Mouse (Mus musculus): ENCODE measurements at regions not wholly inside any gene's neighbourhood (a gene's known extent, or its start where the extent isn't known, plus 50 kb on each side); places are given as distances from the start of the nearest gene placed in this dataset.
"Not testable (repeated sequence)": the region's sequence is repeated elsewhere in the genome, so short reads cannot be mapped to it uniquely, and the experiment has no call there.

- no peaks in the 10 kb centered on the region for H3K4me1 ChIP-seq (replicated peaks; ENCODE audit: control insufficient read depth, insufficient read depth, low read length)
- no peak for TF ChIP-seq CTCF (IDR thresholded peaks at IDR 0.05; ENCODE audit: low read depth)
- WGBS, result 8% methylated on average over 48 of the region's 49 CpGs
- H3K27me3 ChIP-seq (replicated peaks; ENCODE audit: control insufficient read depth, insufficient read depth, low read length), result peaks cover 30% of the 10 kb centered on the region
- no peaks in the 10 kb centered on the region for H3K36me3 ChIP-seq (ENCODE audit: control insufficient read depth, insufficient read depth)
- H3K4me2 ChIP-seq (replicated peaks; ENCODE audit: low read depth), result peak overlapping the region; percentile 99
- peak overlapping the region; percentile 66 for H3K4me3 ChIP-seq (ENCODE audit: low read depth, low read length)
- ATAC-seq, result no peak
- no peaks in the 10 kb centered on the region for H3K9me3 ChIP-seq (ENCODE audit: control insufficient read depth)
- peak overlapping the region; percentile 37; the same call in 1 of the 2 replicates for H3K9ac ChIP-seq (ENCODE audit: low read depth, low read length)
- no peak overlapping the region for H3K27ac ChIP-seq (ENCODE audit: low read depth, low read length)
Observed at GRCm38 (mm10) chr10:7390239-7391091, 83.0 kb downstream of the Ulbp1 start.

- not testable (repeated sequence) for H3K9me3 ChIP-seq (ENCODE audit: control insufficient read depth); ATAC-seq
- WGBS, result 46% methylated on average over 3 of the region's 3 CpGs
Observed at GRCm38 (mm10) chr10:7358791-7359190, 114.6 kb downstream of the Ulbp1 start.

GRCm38 (mm10) chr10:7344290-7344689 lies 129.1 kb downstream of the Ulbp1 start:
- not testable (repeated sequence) for H3K4me1 ChIP-seq (replicated peaks; ENCODE audit: control insufficient read depth, insufficient read depth, low read length); H3K4me2 ChIP-seq (replicated peaks; ENCODE audit: low read depth); H3K36me3 ChIP-seq (ENCODE audit: control insufficient read depth, insufficient read depth); H3K4me3 ChIP-seq (ENCODE audit: low read depth, low read length); H3K9me3 ChIP-seq (ENCODE audit: control insufficient read depth); ATAC-seq; H3K9ac ChIP-seq (ENCODE audit: low read depth, low read length); H3K27ac ChIP-seq (ENCODE audit: low read depth, low read length); H3K27me3 ChIP-seq (replicated peaks; ENCODE audit: control insufficient read depth, insufficient read depth, low read length)
- 91% methylated on average over 13 of the region's 13 CpGs for WGBS

More at GRCm38 (mm10) chr10:7358791-7359190, 114.6 kb downstream of the Ulbp1 start:
- not testable (repeated sequence) for H3K4me3 ChIP-seq (ENCODE audit: low read depth, low read length); H3K27ac ChIP-seq (ENCODE audit: low read depth, low read length); H3K36me3 ChIP-seq (ENCODE audit: control insufficient read depth, insufficient read depth); H3K27me3 ChIP-seq (replicated peaks; ENCODE audit: control insufficient read depth, insufficient read depth, low read length); H3K4me1 ChIP-seq (replicated peaks; ENCODE audit: control insufficient read depth, insufficient read depth, low read length); H3K4me2 ChIP-seq (replicated peaks; ENCODE audit: low read depth); H3K9ac ChIP-seq (ENCODE audit: low read depth, low read length)

- H3K27me3 ChIP-seq (replicated peaks; ENCODE audit: control insufficient read depth, insufficient read depth, low read length); ATAC-seq; H3K9me3 ChIP-seq (ENCODE audit: control insufficient read depth); H3K36me3 ChIP-seq (ENCODE audit: control insufficient read depth, insufficient read depth); H3K9ac ChIP-seq (ENCODE audit: low read depth, low read length); H3K4me1 ChIP-seq (replicated peaks; ENCODE audit: control insufficient read depth, insufficient read depth, low read length); H3K27ac ChIP-seq (ENCODE audit: low read depth, low read length); H3K4me3 ChIP-seq (ENCODE audit: low read depth, low read length); H3K4me2 ChIP-seq (replicated peaks; ENCODE audit: low read depth): not testable (repeated sequence)
- 98% methylated on average over 8 of the region's 8 CpGs for WGBS
Observed at GRCm38 (mm10) chr10:7343736-7344135, 129.7 kb downstream of the Ulbp1 start.

- Histone ChIP-seq H3K27ac (ENCODE audit: low read depth, low read length) (no peak overlapping the region), H3K9me3 (ENCODE audit: control insufficient read depth) (no peaks in the 10 kb centered on the region), H3K4me3 (ENCODE audit: low read depth, low read length) (no peak overlapping the region), H3K27me3 (replicated peaks; ENCODE audit: control insufficient read depth, insufficient read depth, low read length) (no peaks in the 10 kb centered on the region), H3K4me2 (replicated peaks; ENCODE audit: low read depth) (no peak overlapping the region), H3K9ac (ENCODE audit: low read depth, low read length) (no peak overlapping the region), H3K4me1 (replicated peaks; ENCODE audit: control insufficient read depth, insufficient read depth, low read length) (no peaks in the 10 kb centered on the region), H3K36me3 (ENCODE audit: control insufficient read depth, insufficient read depth) (no peaks in the 10 kb centered on the region)
- peak; percentile 93 for TF ChIP-seq CTCF (IDR thresholded peaks at IDR 0.05; ENCODE audit: low read depth)
- WGBS, result 38% methylated on average over 11 of the region's 11 CpGs
- peak; percentile 65 for ATAC-seq
Observed at GRCm38 (mm10) chr10:7333077-7333747, 121.2 kb upstream of the Cnksr3 start.

GRCm38 (mm10) chr10:7328262-7328661 lies 116.2 kb upstream of the Cnksr3 start:
- no peak overlapping the region for H3K4me2 ChIP-seq (replicated peaks; ENCODE audit: low read depth)
- H3K36me3 ChIP-seq (ENCODE audit: control insufficient read depth, insufficient read depth), result no peaks in the 10 kb centered on the region
- 21% methylated on average over 3 of the region's 3 CpGs for WGBS
- H3K4me1 ChIP-seq (replicated peaks; ENCODE audit: control insufficient read depth, insufficient read depth, low read length), result no peaks in the 10 kb centered on the region
- TF ChIP-seq CTCF (IDR thresholded peaks at IDR 0.05; ENCODE audit: low read depth), result no peak
- no peak overlapping the region for H3K27ac ChIP-seq (ENCODE audit: low read depth, low read length)
- no peaks in the 10 kb centered on the region for H3K9me3 ChIP-seq (ENCODE audit: control insufficient read depth)
- no peak for ATAC-seq
- no peak overlapping the region for H3K4me3 ChIP-seq (ENCODE audit: low read depth, low read length)
- no peaks in the 10 kb centered on the region for H3K27me3 ChIP-seq (replicated peaks; ENCODE audit: control insufficient read depth, insufficient read depth, low read length)
- no peak overlapping the region for H3K9ac ChIP-seq (ENCODE audit: low read depth, low read length)

GRCm38 (mm10) chr10:7327046-7327445 lies 115.0 kb upstream of the Cnksr3 start:
- not testable (repeated sequence) for H3K9ac ChIP-seq (ENCODE audit: low read depth, low read length); H3K4me1 ChIP-seq (replicated peaks; ENCODE audit: control insufficient read depth, insufficient read depth, low read length); H3K4me3 ChIP-seq (ENCODE audit: low read depth, low read length); H3K4me2 ChIP-seq (replicated peaks; ENCODE audit: low read depth); H3K27me3 ChIP-seq (replicated peaks; ENCODE audit: control insufficient read depth, insufficient read depth, low read length); H3K9me3 ChIP-seq (ENCODE audit: control insufficient read depth); H3K27ac ChIP-seq (ENCODE audit: low read depth, low read length); H3K36me3 ChIP-seq (ENCODE audit: control insufficient read depth, insufficient read depth); ATAC-seq
- WGBS, result 95% methylated on average over 3 of the region's 3 CpGs

Data from intestine, postnatal 0 days (tissue).